Mouse (Mus musculus) G1E-ER4 (cell line): ENCODE measurements around the gene Fdps. TPM values are rescaled to one million over a fixed set of nuclear protein-coding genes. Genes with fewer than 3 reads are reported as not detected.

Experiments
- GATA1 ChIP-seq: IDR thresholded peaks from one replicate; pipeline ENCODE4 v1.8.0; 2012; ENCODE audit warnings: low read length, inconsistent platforms
- polyA plus RNA-seq: library from polyadenylated mRNA; stranded (reverse); fragments of >175 nt; gene quantifications from 2 replicates; pipeline ENCODE4 v1.2.3, GENCODE M21; 2012

Fdps gene
- polyA plus RNA-seq, result 18.1 and 44.7 TPM in 2 replicates

DNA sequence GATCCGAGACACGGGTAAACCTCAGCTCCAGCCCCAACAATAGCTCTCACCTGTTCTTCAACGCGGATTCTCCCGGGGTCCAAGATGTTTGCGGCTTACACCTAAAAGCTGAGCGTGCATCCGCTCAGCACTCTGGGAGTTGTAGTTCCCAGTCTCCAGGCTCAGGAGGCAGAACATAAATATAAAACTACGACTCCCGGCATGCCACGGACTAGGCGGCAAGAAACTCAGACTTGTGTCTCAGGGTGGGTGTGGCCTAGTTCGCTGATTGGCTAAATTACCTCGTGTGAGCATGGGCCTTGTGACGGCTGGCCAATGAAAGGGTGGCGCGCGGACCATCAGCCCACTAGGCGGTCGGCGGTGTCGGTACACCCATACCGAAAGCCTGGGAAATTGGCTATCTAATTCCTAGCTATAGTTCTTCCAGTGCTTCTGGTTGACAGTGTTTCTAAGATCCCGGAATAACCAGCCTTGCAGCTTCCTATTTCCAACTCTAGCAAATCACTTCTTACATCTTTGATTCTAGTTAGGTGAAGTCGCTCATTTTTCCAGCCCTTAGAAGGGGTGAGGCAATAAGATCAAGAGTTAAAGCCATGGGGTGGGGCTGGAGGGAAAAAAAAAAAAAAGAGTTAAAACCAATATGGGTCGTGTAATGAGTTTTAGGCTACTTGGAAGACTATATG is at the start of gene Fdps:
TSS of gene Fdps (minus strand) at position 148 of the 683 bp plus-strand sequence.
- TF ChIP-seq GATA1, result no peak

DNA sequence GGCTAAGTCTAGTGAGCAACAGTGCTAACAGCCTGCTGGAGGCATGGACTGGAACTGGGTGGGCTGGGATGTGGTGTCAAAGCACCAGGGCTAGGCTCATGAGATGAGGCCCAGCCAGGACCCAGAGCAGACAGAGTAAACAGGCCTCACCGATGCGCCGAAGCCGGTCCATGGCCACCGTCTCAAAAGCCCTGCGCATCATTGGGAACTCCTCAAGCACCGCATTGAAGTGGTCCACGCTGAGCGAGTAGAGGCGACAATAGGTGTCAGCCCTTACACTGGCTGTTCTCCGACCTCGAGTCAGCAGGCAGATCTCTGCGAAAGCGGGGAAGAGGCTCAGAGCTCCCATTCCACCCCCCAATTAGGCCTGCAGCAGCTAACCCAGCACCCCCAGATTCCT is 46.8 kb upstream of the Fdps start:
- TF ChIP-seq GATA1, result no peak

DNA sequence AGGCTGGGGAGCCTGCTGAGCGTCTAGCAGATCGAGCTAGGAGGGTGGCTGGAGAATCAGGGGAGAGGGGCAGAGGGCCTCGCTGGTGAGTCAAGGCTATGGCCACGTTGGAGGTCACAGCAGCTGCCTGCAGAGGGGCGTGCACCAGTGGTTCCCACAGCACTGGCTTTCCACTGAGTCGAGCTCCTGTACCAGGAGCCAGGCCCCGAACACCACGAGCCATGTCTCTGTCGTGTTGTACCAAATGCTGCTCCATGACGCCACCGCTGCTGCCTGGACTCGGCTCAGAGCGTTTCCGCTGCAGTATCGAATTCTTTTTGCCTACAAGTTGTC is 46.2 kb upstream of the Fdps start:
- no peak for TF ChIP-seq GATA1

DNA sequence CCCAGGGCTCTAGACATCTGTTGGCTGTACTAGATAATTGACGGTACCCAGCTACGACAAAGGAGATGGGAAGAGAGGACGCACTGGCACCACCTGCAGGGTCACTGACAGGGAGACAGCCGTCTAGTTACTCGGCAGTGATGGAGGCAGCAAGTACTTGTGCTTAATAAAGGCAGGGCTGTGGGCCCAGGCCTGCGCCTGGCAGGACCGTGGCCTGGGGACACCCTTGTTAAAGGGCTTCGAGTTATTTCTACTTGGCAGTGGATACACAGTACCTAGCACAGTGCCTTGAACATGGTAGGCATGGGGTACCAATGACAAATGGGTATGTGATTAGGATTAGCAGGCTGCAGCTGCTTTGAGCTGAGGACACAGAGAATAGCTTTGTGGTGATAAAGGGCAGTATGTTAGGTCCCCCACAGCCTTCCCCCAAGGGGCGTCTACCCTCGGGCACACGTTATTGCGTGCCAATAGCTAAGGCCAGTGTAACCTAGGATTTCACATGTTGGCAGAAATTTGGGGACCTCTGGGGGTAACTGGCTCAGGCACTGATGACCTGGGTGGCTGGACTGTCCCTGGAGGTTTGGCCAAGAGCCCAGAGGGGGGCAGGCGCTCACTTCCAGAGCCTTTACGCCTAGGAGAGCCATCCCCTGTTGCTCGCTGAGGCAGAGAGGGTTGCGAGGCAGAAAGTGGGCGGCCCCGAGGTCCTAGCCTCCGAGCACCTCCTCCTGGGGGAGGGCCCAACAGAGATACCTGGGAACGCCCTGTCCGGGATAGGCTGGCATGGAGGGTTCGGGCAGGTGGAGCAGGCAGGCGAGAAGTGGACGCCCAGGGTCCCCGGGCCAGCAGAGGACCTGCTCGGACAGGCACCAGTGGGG is 45.6 kb upstream of the Fdps start:
- no peak for TF ChIP-seq GATA1

- no peak for TF ChIP-seq GATA1
These were observed 43.8 kb upstream of the Fdps start for GRCm38 (mm10) chr3:89145566-89145965.

- TF ChIP-seq GATA1, result no peak
These were observed 43.1 kb upstream of the Fdps start for GRCm38 (mm10) chr3:89144821-89145220.

- no peak for TF ChIP-seq GATA1
These were observed 34.6 kb upstream of the Fdps start for GRCm38 (mm10) chr3:89136365-89136764.

GRCm38 (mm10) chr3:89135958-89136357 is 34.2 kb upstream of the Fdps start, which contains the start of gene Pklr:
Gene Pklr, plus strand, starts transcription at chr3:89136142.
- TF ChIP-seq GATA1, result no peak

DNA sequence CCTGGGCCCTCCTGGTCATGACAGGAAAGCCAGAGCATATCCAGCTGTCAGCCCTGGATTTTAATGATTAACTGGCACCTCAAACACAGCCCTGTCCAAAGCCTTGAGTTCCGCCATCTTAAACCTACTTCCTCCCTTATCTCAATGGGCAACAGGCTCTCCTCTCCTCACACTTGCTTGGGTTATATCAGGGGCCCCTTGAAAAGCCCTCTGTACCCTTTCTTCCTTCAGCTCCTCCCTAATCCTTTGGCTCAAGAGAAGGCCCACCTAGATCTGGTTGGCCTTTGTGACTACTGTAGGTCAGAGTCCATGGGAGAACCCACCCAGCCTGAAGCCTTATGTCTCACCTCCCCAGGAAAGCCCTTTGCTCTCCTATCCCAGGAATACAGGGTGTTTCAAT is 32.0 kb upstream of the Fdps start:
- no peak for TF ChIP-seq GATA1

DNA sequence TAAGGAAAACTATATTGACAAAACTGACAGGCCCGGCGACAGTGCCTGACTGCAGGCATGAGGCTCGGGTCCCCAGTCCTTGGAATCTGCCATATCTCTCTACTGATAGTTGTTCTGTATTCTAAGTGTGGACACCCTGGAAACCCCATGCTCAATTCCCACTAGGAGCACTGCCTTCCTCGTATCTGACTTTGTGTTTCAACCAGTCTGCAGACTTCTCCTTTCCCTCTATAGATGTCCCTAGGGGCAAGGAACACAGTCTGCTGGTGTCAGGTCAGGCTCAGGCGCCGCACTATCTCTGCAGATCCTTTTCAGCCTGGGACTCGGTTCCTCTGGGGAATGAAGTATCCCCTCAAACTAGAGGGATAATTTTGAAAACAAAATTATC is 31.3 kb upstream of the Fdps start:
- no peak for TF ChIP-seq GATA1

GRCm38 (mm10) chr3:89132285-89133062 is 30.7 kb upstream of the Fdps start:
- TF ChIP-seq GATA1, result peak; percentile 53

DNA sequence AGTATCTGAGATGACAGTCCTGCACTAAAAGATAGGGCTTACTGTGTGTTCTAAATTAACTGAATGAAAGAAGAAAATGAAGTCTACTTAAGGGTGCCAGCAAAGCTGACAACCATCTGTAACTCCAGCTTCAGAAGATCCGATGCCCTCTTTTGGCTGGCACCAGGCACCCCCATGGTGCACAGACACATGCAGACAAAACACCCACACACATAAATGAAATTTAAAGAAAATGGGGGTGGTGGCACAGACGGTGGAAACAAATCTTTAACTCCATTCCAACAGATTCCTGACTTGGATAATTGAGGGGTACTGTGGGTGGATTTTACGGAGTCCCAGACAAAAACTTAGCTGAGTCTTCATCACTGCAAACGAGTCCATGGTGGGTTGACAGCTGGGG is 30.1 kb upstream of the Fdps start:
- TF ChIP-seq GATA1, result no peak

GRCm38 (mm10) chr3:89129908-89130307 is 28.1 kb upstream of the Fdps start:
- TF ChIP-seq GATA1, result no peak

DNA sequence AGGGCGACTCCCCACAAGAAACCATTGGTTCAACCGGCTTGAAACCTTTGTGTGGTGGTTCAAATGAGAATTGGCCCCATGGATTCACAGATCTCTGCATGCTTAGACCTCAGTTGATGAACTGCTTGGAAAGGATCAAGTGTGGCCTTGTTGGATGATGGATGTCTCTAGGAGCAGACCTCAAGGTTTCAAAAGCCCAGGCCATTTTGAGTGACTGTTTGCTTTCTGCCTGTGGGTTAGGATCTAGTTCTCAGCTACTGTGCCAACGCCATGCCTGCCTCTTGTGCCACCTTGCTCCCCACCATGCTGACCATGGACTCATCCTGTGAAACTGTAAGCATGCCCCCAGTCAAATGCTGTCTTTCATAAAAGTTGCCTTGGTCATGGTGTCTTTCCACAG is 24.2 kb upstream of the Fdps start:
- TF ChIP-seq GATA1, result no peak

GRCm38 (mm10) chr3:89124241-89124640 is 22.5 kb upstream of the Fdps start:
- no peak for TF ChIP-seq GATA1

DNA sequence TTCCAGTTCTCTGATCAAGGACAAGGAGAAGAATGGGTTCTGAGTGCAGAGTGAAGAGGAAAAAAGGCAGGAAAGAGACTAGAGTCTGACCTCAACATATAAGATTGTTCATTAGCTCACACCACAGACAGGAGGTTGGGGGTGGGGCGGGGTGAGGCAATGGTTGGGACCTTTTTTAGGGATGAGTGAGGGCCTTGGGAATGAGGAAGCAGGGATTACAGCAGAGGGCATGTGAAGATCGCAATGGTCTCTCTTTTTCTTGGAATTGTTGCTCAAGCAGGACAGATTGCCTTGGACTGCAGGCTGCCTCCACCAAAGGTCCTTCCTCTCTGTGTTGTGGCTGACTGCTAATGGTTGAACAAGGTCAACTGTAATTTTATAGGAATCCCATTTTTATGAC is 21.6 kb upstream of the Fdps start:
- no peak for TF ChIP-seq GATA1
